Mouse (Mus musculus) left cerebral cortex, postnatal 36 days (tissue): Measurements from ENCODE around the gene Slc22a20. TPM values are rescaled to one million over a fixed set of nuclear protein-coding genes. Genes with fewer than 3 reads are reported as not detected.

ENCODE experiments used
- DNase-seq, 2 experiments: peaks; one replicate each; pipeline ENCODE4 v3.0.0; 2021 to 2022; ENCODE audit warnings: low spot score in 2 of 2, mixed read lengths in 1 of 2
- intact Hi-C: fragments of 180-260 bp; cut with DNase I; formaldehyde crosslinking; loops from one replicate; pipeline ENCODE4 v1.15.1; 2025
- total RNA-seq, 2 experiments: library from RNA; stranded (reverse); gene quantifications; 2 replicates each; pipeline ENCODE4 v1.2.3; 2021

Slc22a20 gene
- total RNA-seq, 2 experiments from 2014 or later = not detected

DNA sequence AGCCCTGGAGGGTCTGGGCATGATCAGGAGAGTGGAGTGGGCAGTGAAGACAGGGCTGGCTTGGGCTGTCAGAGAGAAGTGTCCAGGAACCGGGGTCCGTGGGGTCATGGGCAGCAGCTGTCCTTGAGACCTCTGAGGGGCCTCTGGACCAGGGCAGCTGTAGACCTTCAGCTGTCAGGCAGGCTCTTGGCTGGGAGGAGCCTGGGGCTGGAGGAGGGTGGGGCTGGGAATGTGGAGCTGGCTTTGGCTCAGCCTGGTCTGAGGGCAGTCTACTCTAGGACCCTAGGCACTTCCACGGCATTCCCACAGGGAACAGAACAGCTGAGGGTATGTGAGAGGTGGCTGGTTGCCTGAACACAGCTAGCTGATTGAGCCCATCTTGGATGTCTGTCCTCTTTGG lies 50.7 kb downstream of the Slc22a20 start:
- DNase-seq = no peak
- intact Hi-C loops = no loop called here

DNA sequence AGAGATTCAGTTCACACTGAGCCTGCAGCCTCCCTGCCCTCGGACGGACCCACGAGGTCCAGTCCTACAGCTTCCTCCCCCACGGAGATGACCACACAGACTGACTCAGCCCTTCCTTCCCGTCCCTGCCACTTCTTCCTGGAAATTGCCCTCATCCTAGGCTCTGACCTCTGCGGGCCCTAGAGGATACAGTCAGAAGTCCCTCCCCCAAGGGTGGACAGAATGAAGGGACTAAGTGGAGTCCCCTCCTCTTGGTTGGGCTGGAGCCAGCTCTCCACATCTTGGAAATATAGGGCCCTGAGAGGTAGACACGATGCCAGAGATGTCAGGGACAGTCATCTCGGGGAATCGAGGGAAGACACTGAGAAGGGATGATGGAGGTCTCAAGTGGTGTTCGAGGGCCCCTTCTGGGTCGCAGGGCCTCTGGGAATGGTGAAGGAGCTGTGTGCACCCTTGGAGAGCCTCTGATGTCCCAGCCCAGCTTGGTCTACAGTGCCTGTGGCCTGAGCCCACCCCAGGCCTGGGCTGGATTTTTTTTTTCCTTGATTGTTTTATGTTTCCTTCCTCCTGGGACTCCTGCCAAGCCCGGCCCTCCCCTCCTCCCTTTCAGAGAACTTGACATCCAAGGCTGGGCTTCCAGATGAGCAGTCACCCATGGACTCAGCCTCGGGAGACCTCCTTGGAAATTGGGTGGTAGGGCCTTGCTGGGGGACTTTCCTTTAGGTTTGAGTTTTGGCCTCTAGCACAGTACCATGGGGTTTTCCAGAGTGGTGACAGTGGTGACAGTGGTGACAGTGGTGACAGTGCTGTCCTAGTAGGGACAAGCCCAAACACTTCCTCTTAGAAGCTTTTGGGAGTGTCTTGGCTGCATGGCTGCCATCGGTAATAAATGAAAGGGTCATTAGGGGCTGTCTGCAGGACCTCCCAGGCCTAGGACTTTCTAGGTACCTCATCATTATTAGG lies 56.0 kb downstream of the Slc22a20 start:
- no peak for DNase-seq

GRCm38 (mm10) chr19:5928546-5928945 lies 57.4 kb downstream of the Slc22a20 start:
- DNase-seq = no peak
- intact Hi-C loops = no loop called here

More for the DNA sequence above, 56.0 kb downstream of the Slc22a20 start:
- intact Hi-C loops = no loop called here

DNA sequence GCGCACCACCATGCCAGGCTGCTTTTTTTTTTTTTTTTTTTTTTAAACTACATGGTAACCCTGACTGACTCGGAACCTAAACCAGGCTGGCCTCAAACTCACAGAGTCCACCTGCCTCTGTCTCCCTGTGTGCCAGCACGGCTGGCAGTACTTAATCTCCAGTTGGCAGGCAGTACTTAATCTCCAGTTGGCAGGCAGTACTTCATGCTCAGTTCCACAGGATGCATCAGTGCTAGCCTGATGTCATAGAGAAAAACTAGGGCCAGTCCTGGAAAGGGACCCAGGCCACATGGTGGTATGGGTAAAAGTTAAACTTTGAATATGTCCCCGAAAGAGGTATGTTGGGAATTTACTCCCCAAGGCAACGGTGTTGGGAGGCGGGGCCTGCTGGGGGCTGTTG lies 57.8 kb downstream of the Slc22a20 start:
- no peak for DNase-seq
- intact Hi-C loops = no loop called here

DNA sequence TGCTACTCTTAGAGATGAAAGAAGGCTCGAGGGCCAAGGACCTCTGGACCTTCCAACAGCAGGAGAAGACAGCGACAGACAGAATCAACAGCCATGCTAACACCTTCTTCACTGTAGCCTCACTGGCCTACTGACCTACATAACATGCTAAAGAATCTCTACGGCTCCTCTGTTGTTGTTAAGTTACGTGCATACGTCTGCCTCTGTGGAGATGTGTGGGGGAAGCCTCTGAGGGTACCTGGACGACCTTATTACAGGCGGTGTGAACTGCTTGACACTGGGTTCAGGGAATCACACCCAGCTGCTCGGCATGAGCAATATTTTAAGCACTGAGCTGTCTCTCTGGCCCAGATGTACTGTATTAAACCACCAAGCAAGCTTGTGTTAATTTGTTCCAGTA lies 58.4 kb downstream of the Slc22a20 start:
- intact Hi-C loops = no loop called here
- no peak for DNase-seq

DNA sequence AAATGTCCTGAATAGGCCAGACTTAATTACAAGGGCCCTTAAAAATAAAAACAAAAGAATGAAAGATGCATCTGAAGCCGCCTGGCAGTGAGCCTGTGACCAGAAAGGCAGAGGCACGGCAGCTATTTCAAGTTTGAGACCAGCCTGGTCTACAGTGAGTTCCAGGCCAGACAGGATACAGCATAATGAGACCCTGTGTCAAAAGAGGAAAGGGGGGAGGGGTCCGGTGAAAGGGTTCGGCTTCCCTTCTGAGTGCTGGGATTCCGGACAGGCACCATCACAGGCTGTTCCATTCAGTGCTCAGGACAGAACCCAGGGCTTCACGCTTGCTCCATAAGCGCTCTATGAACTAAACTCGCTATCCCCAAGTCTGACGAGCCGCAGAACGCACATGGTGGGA lies 58.9 kb downstream of the Slc22a20 start:
- DNase-seq = no peak
- intact Hi-C loops = no loop called here

- intact Hi-C loops = no loop called here
- no peak for DNase-seq
These were observed 60.6 kb downstream of the Slc22a20 start for GRCm38 (mm10) chr19:5925311-5925855.

GRCm38 (mm10) chr19:5924713-5925093 lies 61.2 kb downstream of the Slc22a20 start, which contains the start of gene Cdc42ep2:
Gene Cdc42ep2 (minus strand): TSS chr19:5924816.
- peak; percentile 88 for DNase-seq
- intact Hi-C loops = loop anchor here (1.0 to 5.0 kb wide), 2 partner anchors 32 to 93 kb away; partner anchors contain the start of gene Capn1

- intact Hi-C loops = loop anchor here (1.0 to 5.0 kb wide), 2 partner anchors 32 to 93 kb away; partner anchors contain the start of gene Capn1
- DNase-seq = peak; percentile 79 to 85
These were observed 61.8 kb downstream of the Slc22a20 start for GRCm38 (mm10) chr19:5923990-5924712.

DNA sequence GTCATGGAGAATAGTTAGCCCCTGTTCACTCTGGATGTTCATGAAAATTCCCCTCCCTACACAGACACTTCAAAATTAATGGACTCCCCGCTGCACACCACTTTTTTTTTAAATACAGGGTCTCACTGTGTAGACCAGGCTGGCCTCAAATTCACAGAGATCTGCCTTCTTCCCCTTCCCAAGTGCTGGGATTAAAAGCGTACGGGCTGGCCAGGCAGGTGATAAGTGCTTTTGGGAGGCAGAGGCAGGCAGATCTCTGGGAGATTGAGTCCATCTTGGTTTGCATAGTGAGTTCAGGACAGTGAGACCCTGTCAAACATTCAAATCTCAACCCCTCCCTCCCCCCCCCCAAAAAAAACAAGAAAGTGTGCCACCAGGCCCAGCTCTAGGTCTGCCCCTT lies 63.0 kb downstream of the Slc22a20 start:
- DNase-seq = no peak
- intact Hi-C loops = loop anchor here (5.0 kb wide), 1 partner anchor 94 kb away; the partner anchor contains the start of gene Capn1

GRCm38 (mm10) chr19:5922119-5922942 lies 63.6 kb downstream of the Slc22a20 start:
- intact Hi-C loops = loop anchor here (5.0 kb wide), 1 partner anchor 95 kb away; the partner anchor contains the start of gene Capn1
- no peak for DNase-seq

- intact Hi-C loops = loop anchor here (5.0 kb wide), 1 partner anchor 96 kb away; the partner anchor contains the start of gene Capn1
- DNase-seq = no peak
These were observed 64.2 kb downstream of the Slc22a20 start for GRCm38 (mm10) chr19:5921715-5922114.

Other genes with a start within 250 kb of the Slc22a20 start
- gene Ltbp3, start 245.2 kb downstream of the Slc22a20 start, total RNA-seq = 10 to 100 TPM; 25.1 to 40.3 TPM
- 10 to 100 TPM; 90.5 to 98.8 TPM for gene Scyl1, start 214.7 kb downstream of the Slc22a20 start, total RNA-seq
- 10 to 100 TPM; 11.6 to 13.3 TPM for gene Frmd8, start 110.9 kb downstream of the Slc22a20 start, total RNA-seq
- 1 to 10 TPM; 3.0 to 4.1 TPM for gene Slc25a45, start 108.3 kb downstream of the Slc22a20 start, total RNA-seq
- gene Tigd3, start 92.0 kb downstream of the Slc22a20 start, total RNA-seq = 1 to 10 TPM; 4.3 to 4.5 TPM
- 10 to 100 TPM; 77.5 to 96.5 TPM for gene Dpf2, start 73.1 kb downstream of the Slc22a20 start, total RNA-seq
- gene Cdc42ep2, start 61.3 kb downstream of the Slc22a20 start, total RNA-seq = 1 to 10 TPM; 5.5 to 8.3 TPM
- 1 to 10 TPM; 4.6 to 5.5 TPM for gene Pola2, start 21.9 kb downstream of the Slc22a20 start, total RNA-seq
- 10 to 100 TPM; 19.6 to 20.9 TPM for gene Capn1, start 29.8 kb upstream of the Slc22a20 start, total RNA-seq
- 10 to 100 TPM; 40.8 to 51.8 TPM for gene Syvn1, start 60.4 kb upstream of the Slc22a20 start, total RNA-seq
- 10 to 100 TPM; 40.5 to 45.1 TPM for gene Mrpl49, start 71.6 kb upstream of the Slc22a20 start, total RNA-seq
- 100 to 1,000 TPM; 637 to 694 TPM for gene Fau, start 71.7 kb upstream of the Slc22a20 start, total RNA-seq
- gene Znhit2, start 75.0 kb upstream of the Slc22a20 start, total RNA-seq = 10 to 100 TPM; 35.5 to 40.7 TPM
- 10 to 100 TPM; 28.2 to 29.1 TPM for gene Tm7sf2, start 82.2 kb upstream of the Slc22a20 start, total RNA-seq
- gene Vps51, start 91.1 kb upstream of the Slc22a20 start, total RNA-seq = 10 to 100 TPM; 83.9 to 87.0 TPM
- gene Tmem262, start 93.9 kb upstream of the Slc22a20 start, total RNA-seq = not detected
- under 1 TPM; 0.72 to 0.84 TPM for gene Gm28374, start 96.1 kb upstream of the Slc22a20 start, total RNA-seq
- 10 to 100 TPM; 36.9 to 41.3 TPM for gene Zfpl1, start 98.8 kb upstream of the Slc22a20 start, total RNA-seq
- gene Cdca5, start 98.8 kb upstream of the Slc22a20 start, total RNA-seq = not detected
- not detected for gene AC131692.1, start 108.3 kb upstream of the Slc22a20 start, total RNA-seq
- under 1 TPM in 1 of 2 experiments, not detected in 1; 0.20 TPM for gene Naaladl1, start 119.6 kb upstream of the Slc22a20 start, total RNA-seq
- gene Sac3d1, start 132.5 kb upstream of the Slc22a20 start, total RNA-seq = 10 to 100 TPM; 18.3 to 27.5 TPM
- gene Snx15, start 142.2 kb upstream of the Slc22a20 start, total RNA-seq = 10 to 100 TPM; 43.7 to 43.8 TPM
- gene Batf2, start 154.8 kb upstream of the Slc22a20 start, total RNA-seq = under 1 TPM; 0.30 to 0.72 TPM
- 10 to 100 TPM; 73.3 to 87.5 TPM for gene Arl2, start 155.4 kb upstream of the Slc22a20 start, total RNA-seq
- under 1 TPM in 1 of 2 experiments, not detected in 1; 0.32 TPM for gene Majin, start 198.2 kb upstream of the Slc22a20 start, total RNA-seq
- not detected for gene Gpha2, start 240.2 kb upstream of the Slc22a20 start, total RNA-seq
- gene Ppp2r5b, start 249.7 kb upstream of the Slc22a20 start, total RNA-seq = 100 to 1,000 TPM; 160 to 173 TPM